27 mouse cellular contexts compared by ENCODE assay signal in genomic region chr2:18923806-18924595, GRCm38 (mm10).
A peak's percentile ranks its signal among the peaks of the same experiment; 100 is the strongest.
DNase-seq lines count a peak whose midpoint lies in the region; ATAC-seq and TF ChIP-seq lines count a peak whose summit lies in the region.
"Had no signal": no experiment of that assay in that cellular context is flagged by ENCODE, and none has a peak within 500 bp of the region (broad histone marks: within the 10 kb centered on the region; RNA-seq: fewer than 3 reads in every experiment).

No protein-coding gene starts in this region.

- no peaks in the 10 kb centered on the region for H3K36me3 ChIP-seq in thymus, adult 2 months (ENCODE audit: control insufficient read depth, insufficient read depth, low read length)
- H3K36me3 ChIP-seq in limb, embryonic 13.5 days: no peaks in the 10 kb centered on the region
- H3K36me3 ChIP-seq: heart, embryonic 12.5 days; kidney, embryonic 15.5 days; neural tube, embryonic 15.5 days had no signal

- H3K4me1 ChIP-seq in thymus, adult 2 months (replicated peaks; ENCODE audit: control insufficient read depth, insufficient read depth, low read length): peaks cover 50% of the 10 kb centered on the region
- peaks cover 30% of the 10 kb centered on the region for H3K4me1 ChIP-seq in limb, embryonic 13.5 days
- H3K4me1 ChIP-seq: neural tube, embryonic 15.5 days had no signal

- TF ChIP-seq POLR2A in thymus, adult 2 months (IDR thresholded peaks at IDR 0.05; ENCODE audit: control insufficient read depth, extremely low read depth, insufficient read depth, low read length, poor library complexity): no peak

- DNase-seq in frontal cortex, postnatal 25 days (ENCODE audit: low spot score in 2 of 2): no peak
- no peak for DNase-seq in thymus, adult 2 months
- DNase-seq in thymus, postnatal 36 days: no peak
- no peak for DNase-seq in layer of hippocampus, postnatal 10 days (ENCODE audit: low spot score in 2 of 2)
- DNase-seq in gastrocnemius, adult 8-10 months (ENCODE audit: low spot score in 2 of 2): no peak
- no peak for DNase-seq in kidney, postnatal 14 days
- DNase-seq: cerebellum, adult 11-12 months; cerebellum, postnatal 14 days; heart, postnatal 10 days; kidney, adult 11 months; kidney, postnatal 4 days; left cerebral cortex, postnatal 4 days; liver, postnatal 0 days; lung, postnatal 36 days; thymus, postnatal 14 days had no signal

- no peaks in the 10 kb centered on the region for H3K9me3 ChIP-seq in limb, embryonic 13.5 days
- H3K9me3 ChIP-seq: heart, embryonic 12.5 days; kidney, embryonic 15.5 days; neural tube, embryonic 15.5 days had no signal

- no peak for TF ChIP-seq CTCF in thymus, adult 2 months (IDR thresholded peaks at IDR 0.05; ENCODE audit: borderline replicate concordance, control insufficient read depth, extremely low read depth, insufficient read depth, low read length, poor library complexity)

- H3K4me2 ChIP-seq in limb, embryonic 13.5 days (replicated peaks): peak overlapping the region; percentile 9; the same call in 1 of the 2 replicates
- H3K4me2 ChIP-seq: heart, embryonic 12.5 days; kidney, embryonic 15.5 days; liver, embryonic 11.5 days; midbrain, embryonic 11.5 days; neural tube, embryonic 15.5 days had no signal

- no peak overlapping the region for H3K9ac ChIP-seq in limb, embryonic 13.5 days
- H3K9ac ChIP-seq: heart, embryonic 12.5 days; kidney, embryonic 15.5 days; liver, postnatal 0 days; neural tube, embryonic 15.5 days had no signal

- no peak overlapping the region for H3K4me3 ChIP-seq in thymus, adult 2 months (ENCODE audit: control insufficient read depth, insufficient read depth, low read length)
- H3K4me3 ChIP-seq in limb, embryonic 13.5 days: no peak overlapping the region
- H3K4me3 ChIP-seq: heart, embryonic 12.5 days; kidney, embryonic 15.5 days; left cerebral cortex, adult 2 months; neural tube, embryonic 15.5 days had no signal

- WGBS in thymus, adult 2 months: 11% methylated on average over 17 of the region's 17 CpGs
- WGBS in limb, embryonic 13.5 days: 39% methylated on average over 17 of the region's 17 CpGs

- peak overlapping the region; percentile 37; the same call in 1 of the 2 replicates for H3K27ac ChIP-seq in thymus, adult 2 months (ENCODE audit: control insufficient read depth, insufficient read depth, low read length)
- no peak overlapping the region; the same call in 1 of the 2 replicates for H3K27ac ChIP-seq in limb, embryonic 13.5 days
- H3K27ac ChIP-seq: kidney, embryonic 15.5 days; left cerebral cortex, adult 2 months; neural tube, embryonic 15.5 days; stomach, postnatal 0 days had no signal

- no peaks in the 10 kb centered on the region for H3K27me3 ChIP-seq in thymus, adult 2 months (ENCODE audit: control insufficient read depth, insufficient read depth, low read length)
- H3K27me3 ChIP-seq in limb, embryonic 13.5 days: no peaks in the 10 kb centered on the region
- H3K27me3 ChIP-seq: heart, embryonic 12.5 days; kidney, embryonic 15.5 days; neural tube, embryonic 15.5 days; Patski had no signal

- ATAC-seq in frontal cortex, adult (ENCODE audit: low TSS enrichment): peak; percentile 40; the same call in 1 of the 2 replicates
- ATAC-seq in limb, embryonic 13.5 days (ENCODE audit: low FRiP score, low read depth): no peak
- ATAC-seq: CD4-positive, CD25-positive, alpha-beta regulatory T cell, adult 4 months; forebrain, embryonic 16.5 days; liver, postnatal 0 days; Patski had no signal
